Comparison of ENCODE assay signal across 25 mouse cellular contexts in the genomic region with DNA sequence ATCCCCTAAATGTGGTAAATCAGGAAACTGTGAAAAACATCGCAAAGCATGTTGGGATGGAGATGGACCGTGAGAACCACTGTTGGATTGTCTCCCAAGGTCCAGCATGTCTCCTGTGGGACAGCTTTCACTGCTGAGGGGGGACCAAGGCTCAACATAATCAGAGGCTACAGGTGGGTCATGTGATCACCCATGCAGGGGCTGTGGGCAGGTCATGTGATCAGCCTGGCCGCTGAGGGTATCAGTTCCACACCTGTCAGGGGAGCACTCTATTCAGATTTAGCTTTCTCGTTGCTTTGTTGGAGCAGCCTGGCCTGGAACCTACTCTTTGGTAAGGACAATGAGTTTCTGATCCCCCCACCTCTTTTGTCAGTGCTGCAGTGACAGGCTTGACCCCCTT. TPM values are rescaled to one million over a fixed set of nuclear protein-coding genes. Genes with fewer than 3 reads are reported as not detected.
DNase-seq lines count a peak whose midpoint lies in the region; ATAC-seq and TF ChIP-seq lines count a peak whose summit lies in the region.
"Had no signal": no experiment of that assay in that cellular context is flagged by ENCODE, and none has a peak within 500 bp of the region (broad histone marks: within the 10 kb centered on the region; RNA-seq: fewer than 3 reads in every experiment).

No protein-coding gene starts in this region.

- DNase-seq in liver, adult 2 months (ENCODE audit: extremely low read depth, low read depth, low spot score), result no peak
- DNase-seq in midbrain, embryonic 10.5 days (ENCODE audit: low spot score), result no peak
- no peak for DNase-seq in midbrain, embryonic 11.5 days (ENCODE audit: low spot score, missing footprints)
- no peak for DNase-seq in liver, postnatal 0 days
- DNase-seq in embryo, embryonic 11 days, result no peak
- DNase-seq: adrenal gland, postnatal 10 days; adrenal gland, postnatal 36 days; cerebellum, adult 18-20 months; cerebellum, adult 9-10 months; cerebellum, postnatal 14 days; forebrain, postnatal 0 days; gastrocnemius, adult 2 months; gastrocnemius, postnatal 14 days; heart, adult 11 months had no signal

- no peaks in the 10 kb centered on the region for H3K27me3 ChIP-seq in liver, adult 2 months (ENCODE audit: control insufficient read depth, insufficient read depth, low read length)
- H3K27me3 ChIP-seq in liver, embryonic 12.5 days (replicated peaks), result no peaks in the 10 kb centered on the region
- H3K27me3 ChIP-seq in midbrain, embryonic 10.5 days (ENCODE audit: low read depth, poor library complexity, severe bottlenecking), result no peaks in the 10 kb centered on the region
- H3K27me3 ChIP-seq in midbrain, embryonic 11.5 days (ENCODE audit: control insufficient read depth, insufficient read depth, low read length), result no peaks in the 10 kb centered on the region
- no peaks in the 10 kb centered on the region for H3K27me3 ChIP-seq in liver, postnatal 0 days (ENCODE audit: insufficient read depth, low read length)
- H3K27me3 ChIP-seq: embryonic facial prominence, embryonic 12.5 days; embryonic facial prominence, embryonic 15.5 days; Patski had no signal

- no peaks in the 10 kb centered on the region for H3K9me3 ChIP-seq in liver, embryonic 12.5 days (replicated peaks)
- peaks cover 7% of the 10 kb centered on the region; the same call in 1 of the 2 replicates for H3K9me3 ChIP-seq in midbrain, embryonic 10.5 days (replicated peaks)
- no peaks in the 10 kb centered on the region for H3K9me3 ChIP-seq in midbrain, embryonic 11.5 days (ENCODE audit: control insufficient read depth, low read length)
- no peaks in the 10 kb centered on the region for H3K9me3 ChIP-seq in liver, postnatal 0 days (ENCODE audit: low read length)
- H3K9me3 ChIP-seq: embryonic facial prominence, embryonic 12.5 days; embryonic facial prominence, embryonic 15.5 days; G1E had no signal

- TF ChIP-seq POLR2A in liver, adult 2 months (IDR thresholded peaks at IDR 0.05; ENCODE audit: extremely low read depth, insufficient read depth, low read length), result no peak

- WGBS in liver, adult 2 months, result 77% methylated on average over 4 of the region's 4 CpGs
- WGBS in liver, embryonic 12.5 days (ENCODE audit: insufficient replicate concordance), result 77% methylated on average over 4 of the region's 4 CpGs
- WGBS in midbrain, embryonic 10.5 days, result 91% methylated on average over 4 of the region's 4 CpGs
- WGBS in midbrain, embryonic 11.5 days, result 81% methylated on average over 4 of the region's 4 CpGs
- 70% methylated on average over 4 of the region's 4 CpGs for WGBS in liver, postnatal 0 days (ENCODE audit: insufficient replicate concordance)

- no peak overlapping the region for H3K9ac ChIP-seq in liver, adult 2 months (ENCODE audit: low read depth, low read length)
- H3K9ac ChIP-seq in liver, embryonic 12.5 days, result no peak overlapping the region
- no peak overlapping the region for H3K9ac ChIP-seq in midbrain, embryonic 11.5 days (ENCODE audit: low read length)
- H3K9ac ChIP-seq in liver, postnatal 0 days (replicated peaks), result no peak overlapping the region
- H3K9ac ChIP-seq: embryonic facial prominence, embryonic 12.5 days; embryonic facial prominence, embryonic 15.5 days; forebrain, postnatal 0 days; hindbrain, embryonic 14.5 days had no signal

- no peak for TF ChIP-seq CTCF in liver, adult 2 months (IDR thresholded peaks at IDR 0.05; ENCODE audit: low read depth, low read length)
- no peak for TF ChIP-seq CTCF in liver, postnatal 0 days (IDR thresholded peaks at IDR 0.05; ENCODE audit: low read depth)

- H3K27ac ChIP-seq in liver, adult 2 months (replicated peaks; ENCODE audit: insufficient read depth, low read depth, low read length), result peak overlapping the region; percentile 37
- H3K27ac ChIP-seq in liver, embryonic 12.5 days, result no peak overlapping the region
- H3K27ac ChIP-seq in midbrain, embryonic 10.5 days (replicated peaks), result 0 out of 2 replicates have a peak overlapping the region, but pooled peaks have one; percentile 9
- H3K27ac ChIP-seq in midbrain, embryonic 11.5 days (ENCODE audit: low read depth, low read length), result no peak overlapping the region
- H3K27ac ChIP-seq in liver, postnatal 0 days (ENCODE audit: low read depth), result peak overlapping the region; percentile 84
- H3K27ac ChIP-seq: embryonic facial prominence, embryonic 12.5 days; embryonic facial prominence, embryonic 15.5 days; gastrocnemius, adult 2 months; hindbrain, embryonic 14.5 days; hindbrain, postnatal 0 days had no signal

- no peak overlapping the region for H3K4me3 ChIP-seq in liver, adult 2 months (ENCODE audit: insufficient read depth, low read depth, low read length)
- no peak overlapping the region for H3K4me3 ChIP-seq in liver, embryonic 12.5 days
- H3K4me3 ChIP-seq in midbrain, embryonic 10.5 days, result no peak overlapping the region
- no peak overlapping the region for H3K4me3 ChIP-seq in midbrain, embryonic 11.5 days (ENCODE audit: low read depth, low read length)
- no peak overlapping the region for H3K4me3 ChIP-seq in liver, postnatal 0 days (ENCODE audit: low read depth, low read length)
- H3K4me3 ChIP-seq: embryonic facial prominence, embryonic 12.5 days; embryonic facial prominence, embryonic 15.5 days; gastrocnemius, adult 2 months had no signal

- peaks cover 15% of the 10 kb centered on the region for H3K4me1 ChIP-seq in liver, adult 2 months (ENCODE audit: control insufficient read depth, insufficient read depth, low read length)
- peaks cover 23% of the 10 kb centered on the region for H3K4me1 ChIP-seq in liver, embryonic 12.5 days
- H3K4me1 ChIP-seq in midbrain, embryonic 10.5 days, result peaks cover 29% of the 10 kb centered on the region
- H3K4me1 ChIP-seq in midbrain, embryonic 11.5 days (ENCODE audit: control insufficient read depth, insufficient read depth, low read length), result peaks cover 9% of the 10 kb centered on the region
- peaks cover 17% of the 10 kb centered on the region for H3K4me1 ChIP-seq in liver, postnatal 0 days (ENCODE audit: insufficient read depth)

- TF ChIP-seq EP300 in liver, postnatal 0 days (IDR thresholded peaks at IDR 0.05; ENCODE audit: low read depth), result no peak

- H3K79me2 ChIP-seq in liver, adult 2 months (ENCODE audit: control insufficient read depth, insufficient read depth, low read length), result peaks cover 2% of the 10 kb centered on the region; the same call in 1 of the 2 replicates

- ATAC-seq in liver, embryonic 12.5 days, result no peak
- ATAC-seq in midbrain, embryonic 11.5 days (ENCODE audit: low FRiP score), result no peak
- ATAC-seq in liver, postnatal 0 days, result no peak
- ATAC-seq: CD4-positive, CD25-positive, alpha-beta regulatory T cell, adult 4 months; forebrain, embryonic 14.5 days; forebrain, postnatal 0 days; hindbrain, postnatal 0 days; inflammation-experienced regulatory T-cells, adult 6 months; Patski had no signal

- no peak overlapping the region for H3K4me2 ChIP-seq in liver, embryonic 12.5 days
- H3K4me2 ChIP-seq in midbrain, embryonic 11.5 days, result no peak overlapping the region
- H3K4me2 ChIP-seq in liver, postnatal 0 days (ENCODE audit: low read depth, low read length), result 0 out of 2 replicates have a peak overlapping the region, but pooled peaks have one; percentile 34
- H3K4me2 ChIP-seq: embryonic facial prominence, embryonic 12.5 days; embryonic facial prominence, embryonic 15.5 days; heart, embryonic 11.5 days; hindbrain, embryonic 14.5 days had no signal

- no peaks in the 10 kb centered on the region for H3K36me3 ChIP-seq in liver, adult 2 months (ENCODE audit: control insufficient read depth, insufficient read depth, low read length)
- H3K36me3 ChIP-seq in liver, embryonic 12.5 days, result no peaks in the 10 kb centered on the region
- H3K36me3 ChIP-seq in midbrain, embryonic 10.5 days, result peaks cover 13% of the 10 kb centered on the region
- no peaks in the 10 kb centered on the region for H3K36me3 ChIP-seq in midbrain, embryonic 11.5 days (ENCODE audit: control insufficient read depth, insufficient read depth, low read length)
- no peaks in the 10 kb centered on the region for H3K36me3 ChIP-seq in liver, postnatal 0 days (replicated peaks; ENCODE audit: insufficient read depth, low read length)
- H3K36me3 ChIP-seq: embryonic facial prominence, embryonic 12.5 days; embryonic facial prominence, embryonic 15.5 days; G1E had no signal

RNA-seq across cellular contexts. Expression of a gene that starts 18.4 kb away (rescaled TPM):
- 22.0 and 33.7 TPM in 2 replicates for total RNA-seq in liver, adult 2 months (2014; rRNA removed)
- 3.7 and 4.2 TPM in 2 replicates for polyA plus RNA-seq in liver, adult 2 months (2012; rRNA removed)
- 5.2 and 5.4 TPM in 2 replicates for polyA plus RNA-seq in liver, embryonic 12.5 days (2016; fragmentation: Nextera tagmentation; extraction: Ambion mirVana)
- 37.0 and 40.9 TPM in 2 replicates for polyA plus RNA-seq in midbrain, embryonic 10.5 days (2016; fragmentation: Nextera tagmentation; extraction: Ambion mirVana)
- polyA plus RNA-seq in midbrain, embryonic 11.5 days (2014; fragmentation: Nextera tagmentation; extraction: Ambion mirVana), result 52.0 and 53.4 TPM in 2 replicates
- polyA plus RNA-seq in liver, postnatal 0 days (2015; fragmentation: Nextera tagmentation; extraction: Ambion mirVana), result 15.3 and 17.7 TPM in 2 replicates
- polyA plus RNA-seq: G1E had no signal

Comparison
In these comparisons a context has a peak if more than half of its experiments do, and no peak if none do; other contexts are left out.
1. H3K27ac ChIP-seq: peak in liver, adult 2 months (single experiment), midbrain, embryonic 10.5 days (single experiment) and liver, postnatal 0 days (single experiment); none in liver, embryonic 12.5 days (single experiment) and midbrain, embryonic 11.5 days (single experiment).